Mouse (Mus musculus): ENCODE results near the gene Camkmt. TPM values are rescaled to one million over a fixed set of nuclear protein-coding genes. Genes with fewer than 3 reads are reported as not detected.

The Camkmt gene
- polyA plus RNA-seq, 2 experiments = 4.2 to 11.0 TPM

GRCm38 (mm10) chr17:85045160-85045559 lies 45.2 kb upstream of the Camkmt start:
- Histone ChIP-seq H3K4me2 (replicated peaks; ENCODE audit: low read depth, low read length, severe bottlenecking) (no peak overlapping the region), H3K4me1 (ENCODE audit: control insufficient read depth, insufficient read depth, low read length) (no peaks in the 10 kb centered on the region), H3K9ac (ENCODE audit: low read depth, low read length, severe bottlenecking) (no peak overlapping the region), H3K27me3 (ENCODE audit: control insufficient read depth, insufficient read depth, low read length) (no peaks in the 10 kb centered on the region), H3K36me3 (ENCODE audit: control insufficient read depth, insufficient read depth, low read length) (no peaks in the 10 kb centered on the region), H3K9me3 (ENCODE audit: control insufficient read depth, low read length) (no peaks in the 10 kb centered on the region), H3K4me3 (replicated peaks; ENCODE audit: low read length) (no peak overlapping the region), H3K27ac (replicated peaks; ENCODE audit: low read depth, low read length) (no peak overlapping the region)
- DNase-seq (ENCODE audit: low spot score) (no peak), ATAC-seq (ENCODE audit: low FRiP score, low read depth) (no peak)
- WGBS = 82% methylated on average over 12 of the region's 12 CpGs
- TF ChIP-seq POLR2A (IDR thresholded peaks at IDR 0.05; ENCODE audit: borderline replicate concordance, extremely low read depth, insufficient read depth, insufficient read length) = no peak

GRCm38 (mm10) chr17:85048379-85048778 lies 42.0 kb upstream of the Camkmt start:
- Histone ChIP-seq H3K36me3 (ENCODE audit: control insufficient read depth, insufficient read depth, low read length) (no peaks in the 10 kb centered on the region), H3K4me3 (replicated peaks; ENCODE audit: low read length) (no peak overlapping the region), H3K9ac (ENCODE audit: low read depth, low read length, severe bottlenecking) (no peak overlapping the region), H3K9me3 (ENCODE audit: control insufficient read depth, low read length) (no peaks in the 10 kb centered on the region), H3K4me2 (replicated peaks; ENCODE audit: low read depth, low read length, severe bottlenecking) (no peak overlapping the region), H3K27ac (replicated peaks; ENCODE audit: low read depth, low read length) (no peak overlapping the region), H3K27me3 (ENCODE audit: control insufficient read depth, insufficient read depth, low read length) (no peaks in the 10 kb centered on the region), H3K4me1 (ENCODE audit: control insufficient read depth, insufficient read depth, low read length) (no peaks in the 10 kb centered on the region)
- DNase-seq (ENCODE audit: low spot score) (no peak), ATAC-seq (ENCODE audit: low FRiP score, low read depth) (no peak)
- whole genome bisulfite sequencing = 88% methylated on average over 5 of the region's 5 CpGs
- TF ChIP-seq POLR2A (IDR thresholded peaks at IDR 0.05; ENCODE audit: borderline replicate concordance, extremely low read depth, insufficient read depth, insufficient read length) = no peak

- ATAC-seq (ENCODE audit: low FRiP score, low read depth) = no peak
- TF ChIP-seq POLR2A (IDR thresholded peaks at IDR 0.05; ENCODE audit: borderline replicate concordance, extremely low read depth, insufficient read depth, insufficient read length) = no peak
Measured at GRCm38 (mm10) chr17:85058276-85058675, 32.1 kb upstream of the Camkmt start.

GRCm38 (mm10) chr17:85059136-85059535 lies 31.2 kb upstream of the Camkmt start:
- no peak for TF ChIP-seq POLR2A (IDR thresholded peaks at IDR 0.05; ENCODE audit: borderline replicate concordance, extremely low read depth, insufficient read depth, insufficient read length)
- H3K27me3 ChIP-seq (ENCODE audit: control insufficient read depth, insufficient read depth, low read length) = no peaks in the 10 kb centered on the region
- ATAC-seq (ENCODE audit: low FRiP score, low read depth) (no peak), DNase-seq (ENCODE audit: low spot score) (no peak)
- no peak overlapping the region for H3K9ac ChIP-seq (ENCODE audit: low read depth, low read length, severe bottlenecking)
- WGBS = 90% methylated on average over 6 of the region's 6 CpGs
- no peaks in the 10 kb centered on the region for H3K4me1 ChIP-seq (ENCODE audit: control insufficient read depth, insufficient read depth, low read length)
- no peak overlapping the region for H3K27ac ChIP-seq (replicated peaks; ENCODE audit: low read depth, low read length)
- H3K4me2 ChIP-seq (replicated peaks; ENCODE audit: low read depth, low read length, severe bottlenecking) = no peak overlapping the region
- no peak overlapping the region for H3K4me3 ChIP-seq (replicated peaks; ENCODE audit: low read length)
- peaks cover 6% of the 10 kb centered on the region for H3K36me3 ChIP-seq (ENCODE audit: control insufficient read depth, insufficient read depth, low read length)
- H3K9me3 ChIP-seq (ENCODE audit: control insufficient read depth, low read length) = no peaks in the 10 kb centered on the region

More at GRCm38 (mm10) chr17:85058276-85058675, 32.1 kb upstream of the Camkmt start:
- Histone ChIP-seq H3K27ac (replicated peaks; ENCODE audit: low read depth, low read length) (no peak overlapping the region), H3K4me3 (replicated peaks; ENCODE audit: low read length) (no peak overlapping the region), H3K4me1 (ENCODE audit: control insufficient read depth, insufficient read depth, low read length) (no peaks in the 10 kb centered on the region), H3K36me3 (ENCODE audit: control insufficient read depth, insufficient read depth, low read length) (no peaks in the 10 kb centered on the region; the same call in 1 of the 2 replicates), H3K9me3 (ENCODE audit: control insufficient read depth, low read length) (no peaks in the 10 kb centered on the region), H3K27me3 (ENCODE audit: control insufficient read depth, insufficient read depth, low read length) (no peaks in the 10 kb centered on the region), H3K9ac (ENCODE audit: low read depth, low read length, severe bottlenecking) (no peak overlapping the region), H3K4me2 (replicated peaks; ENCODE audit: low read depth, low read length, severe bottlenecking) (no peak overlapping the region)
- no peak for DNase-seq (ENCODE audit: low spot score)
- 87% methylated on average over 7 of the region's 7 CpGs for WGBS

GRCm38 (mm10) chr17:85063560-85063959 lies 26.8 kb upstream of the Camkmt start:
- DNase-seq (ENCODE audit: low spot score) = no peak
- WGBS = 91% methylated on average over 7 of the region's 7 CpGs
- H3K36me3 ChIP-seq (ENCODE audit: control insufficient read depth, insufficient read depth, low read length) = peaks cover 40% of the 10 kb centered on the region
- H3K9me3 ChIP-seq (ENCODE audit: control insufficient read depth, low read length) = no peaks in the 10 kb centered on the region
- no peak overlapping the region for H3K4me3 ChIP-seq (replicated peaks; ENCODE audit: low read length)
- H3K4me1 ChIP-seq (ENCODE audit: control insufficient read depth, insufficient read depth, low read length) = no peaks in the 10 kb centered on the region
- no peak overlapping the region for H3K9ac ChIP-seq (ENCODE audit: low read depth, low read length, severe bottlenecking)
- no peaks in the 10 kb centered on the region for H3K27me3 ChIP-seq (ENCODE audit: control insufficient read depth, insufficient read depth, low read length)
- ATAC-seq (ENCODE audit: low FRiP score, low read depth) = no peak
- H3K27ac ChIP-seq (replicated peaks; ENCODE audit: low read depth, low read length) = no peak overlapping the region
- H3K4me2 ChIP-seq (replicated peaks; ENCODE audit: low read depth, low read length, severe bottlenecking) = no peak overlapping the region
- TF ChIP-seq POLR2A (IDR thresholded peaks at IDR 0.05; ENCODE audit: borderline replicate concordance, extremely low read depth, insufficient read depth, insufficient read length) = no peak

GRCm38 (mm10) chr17:85067331-85067730 lies 23.0 kb upstream of the Camkmt start:
- Histone ChIP-seq H3K36me3 (ENCODE audit: control insufficient read depth, insufficient read depth, low read length) (peaks cover 63% of the 10 kb centered on the region), H3K4me3 (replicated peaks; ENCODE audit: low read length) (no peak overlapping the region), H3K9me3 (ENCODE audit: control insufficient read depth, low read length) (no peaks in the 10 kb centered on the region), H3K4me2 (replicated peaks; ENCODE audit: low read depth, low read length, severe bottlenecking) (no peak overlapping the region), H3K9ac (ENCODE audit: low read depth, low read length, severe bottlenecking) (no peak overlapping the region), H3K27ac (replicated peaks; ENCODE audit: low read depth, low read length) (no peak overlapping the region), H3K4me1 (ENCODE audit: control insufficient read depth, insufficient read depth, low read length) (no peaks in the 10 kb centered on the region), H3K27me3 (ENCODE audit: control insufficient read depth, insufficient read depth, low read length) (no peaks in the 10 kb centered on the region)
- ATAC-seq (ENCODE audit: low FRiP score, low read depth) (no peak), DNase-seq (ENCODE audit: low spot score) (no peak)
- 94% methylated on average over 7 of the region's 7 CpGs for WGBS
- TF ChIP-seq POLR2A (IDR thresholded peaks at IDR 0.05; ENCODE audit: borderline replicate concordance, extremely low read depth, insufficient read depth, insufficient read length) = no peak
